Mouse (Mus musculus) gastrocnemius, postnatal 4 days (tissue): ENCODE data around the gene Daam1. TPM values are rescaled to one million over a fixed set of nuclear protein-coding genes. Genes with fewer than 3 reads are reported as not detected.

Experiments used
- DNase-seq, 2 experiments: peaks; one replicate each; pipeline ENCODE4 v3.0.0; 2021 to 2022; ENCODE audit warnings: low spot score in 2 of 2, mixed read lengths in 2 of 2
- long read RNA-seq, 2 experiments: library from polyadenylated mRNA; stranded (forward); transcript quantifications; one replicate each; pipeline ENCODE4 v2.0.0; 2021
- total RNA-seq, 2 experiments: library from RNA; stranded (reverse); gene quantifications; 2 replicates each; pipeline ENCODE4 v1.2.3; 2021

The Daam1 gene
- 10 to 100 TPM; 28.8 to 34.6 TPM for total RNA-seq
- long read RNA-seq, experiment 1, partial matches to known transcripts = 7 of 11 reads
- long read RNA-seq, experiment 1, other reads (novel, unspliced or antisense) = 4 of 11 reads
- long read RNA-seq, experiment 2, partial matches to known transcripts = 3 of 17 reads
- long read RNA-seq, experiment 2, other reads (novel, unspliced or antisense) = 14 of 17 reads

GRCm38 (mm10) chr12:71830607-71831257, at the start of gene Daam1:
TSS of gene Daam1 (plus strand) at chr12:71831078.
- DNase-seq = peak; percentile 71 to 87

GRCm38 (mm10) chr12:71781220-71781619, 49.7 kb upstream of the Daam1 start:
- DNase-seq = no peak

GRCm38 (mm10) chr12:71783970-71784369, 46.9 kb upstream of the Daam1 start:
- DNase-seq = no peak

GRCm38 (mm10) chr12:71784666-71785255, 46.1 kb upstream of the Daam1 start:
- no peak for DNase-seq

GRCm38 (mm10) chr12:71786521-71786920, 44.4 kb upstream of the Daam1 start:
- no peak for DNase-seq

- DNase-seq = no peak
Measured at GRCm38 (mm10) chr12:71788791-71789190, 42.1 kb upstream of the Daam1 start.

- no peak for DNase-seq
Measured at GRCm38 (mm10) chr12:71790581-71790980, 40.3 kb upstream of the Daam1 start.

- no peak for DNase-seq
Measured at GRCm38 (mm10) chr12:71793114-71793513, 37.8 kb upstream of the Daam1 start.

- DNase-seq = no peak
Measured at GRCm38 (mm10) chr12:71795626-71796025, 35.3 kb upstream of the Daam1 start.

- DNase-seq = no peak
Measured at GRCm38 (mm10) chr12:71796517-71796916, 34.4 kb upstream of the Daam1 start.

- DNase-seq = no peak
Measured at GRCm38 (mm10) chr12:71807306-71807705, 23.6 kb upstream of the Daam1 start.

- DNase-seq = no peak
Measured at GRCm38 (mm10) chr12:71808631-71809030, 22.2 kb upstream of the Daam1 start.

GRCm38 (mm10) chr12:71809550-71809949, 21.3 kb upstream of the Daam1 start:
- no peak for DNase-seq

- no peak for DNase-seq
Measured at GRCm38 (mm10) chr12:71812567-71812966, 18.3 kb upstream of the Daam1 start.

GRCm38 (mm10) chr12:71813251-71813650, 17.6 kb upstream of the Daam1 start:
- DNase-seq = no peak

- DNase-seq = no peak
Measured at GRCm38 (mm10) chr12:71813761-71814160, 17.1 kb upstream of the Daam1 start.

GRCm38 (mm10) chr12:71820094-71820493, 10.8 kb upstream of the Daam1 start:
- no peak for DNase-seq

GRCm38 (mm10) chr12:71821272-71821671, 9.6 kb upstream of the Daam1 start:
- DNase-seq = no peak

GRCm38 (mm10) chr12:71821743-71822142, 9.1 kb upstream of the Daam1 start:
- no peak for DNase-seq

- no peak for DNase-seq
Measured at GRCm38 (mm10) chr12:71824927-71825326, 6.0 kb upstream of the Daam1 start.

GRCm38 (mm10) chr12:71830139-71830538, 739 bp upstream of the Daam1 start:
- DNase-seq = no peak

GRCm38 (mm10) chr12:71831258-71832087, 595 bp downstream of the Daam1 start:
- peak; percentile 28 to 51 for DNase-seq
